Mouse (Mus musculus): Measurements from ENCODE around the gene Npr2. TPM values are rescaled to one million over a fixed set of nuclear protein-coding genes. Genes with fewer than 3 reads are reported as not detected.
A peak's percentile ranks its signal among the peaks of the same experiment; 100 is the strongest.

The Npr2 gene
- polyA plus RNA-seq, 1 experiment, result 0.44 TPM

DNA sequence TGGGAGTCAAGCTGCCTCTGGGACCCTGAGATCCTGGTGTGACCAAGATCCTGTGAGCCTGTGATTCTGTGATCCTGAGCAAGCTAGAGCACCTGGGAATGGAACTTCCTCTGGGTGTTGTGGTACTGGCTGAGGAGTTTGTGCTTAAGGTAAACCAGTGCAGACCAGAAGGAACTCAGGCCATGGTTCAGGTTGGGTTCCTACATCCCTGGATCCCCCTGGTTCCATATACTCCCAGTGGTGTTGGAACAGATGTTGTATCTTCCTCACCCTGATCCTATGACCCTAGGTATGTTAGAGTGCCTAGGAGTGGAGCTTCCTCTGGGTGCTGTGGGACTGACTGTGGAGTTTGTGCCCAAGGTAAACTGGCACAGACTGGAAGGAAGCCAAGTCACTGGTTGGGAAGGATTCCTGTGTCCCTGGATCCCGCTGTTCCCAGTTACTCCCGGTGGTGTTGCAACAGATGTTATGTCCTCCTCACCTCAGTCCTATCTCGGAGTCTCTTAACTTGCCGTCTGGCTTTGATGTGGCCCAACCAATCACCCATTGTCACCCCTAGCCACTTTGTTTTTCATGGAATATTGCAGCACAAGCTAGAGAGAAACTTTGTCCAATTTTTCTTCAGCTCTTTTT, 11.5 kb upstream of the Npr2 start:
- Histone ChIP-seq H3K4me3 (ENCODE audit: insufficient read depth, low read length) (no peak overlapping the region), H3K4me1 (ENCODE audit: control insufficient read depth, insufficient read depth, low read length) (no peaks in the 10 kb centered on the region), H3K27ac (ENCODE audit: insufficient read depth, low read depth, low read length) (no peak overlapping the region)
- TF ChIP-seq POLR2A (IDR thresholded peaks at IDR 0.05; ENCODE audit: borderline replicate concordance, low read depth, low read length), result no peak
- no peak for TF ChIP-seq CTCF (IDR thresholded peaks at IDR 0.05; ENCODE audit: low read depth, low read length)

DNA sequence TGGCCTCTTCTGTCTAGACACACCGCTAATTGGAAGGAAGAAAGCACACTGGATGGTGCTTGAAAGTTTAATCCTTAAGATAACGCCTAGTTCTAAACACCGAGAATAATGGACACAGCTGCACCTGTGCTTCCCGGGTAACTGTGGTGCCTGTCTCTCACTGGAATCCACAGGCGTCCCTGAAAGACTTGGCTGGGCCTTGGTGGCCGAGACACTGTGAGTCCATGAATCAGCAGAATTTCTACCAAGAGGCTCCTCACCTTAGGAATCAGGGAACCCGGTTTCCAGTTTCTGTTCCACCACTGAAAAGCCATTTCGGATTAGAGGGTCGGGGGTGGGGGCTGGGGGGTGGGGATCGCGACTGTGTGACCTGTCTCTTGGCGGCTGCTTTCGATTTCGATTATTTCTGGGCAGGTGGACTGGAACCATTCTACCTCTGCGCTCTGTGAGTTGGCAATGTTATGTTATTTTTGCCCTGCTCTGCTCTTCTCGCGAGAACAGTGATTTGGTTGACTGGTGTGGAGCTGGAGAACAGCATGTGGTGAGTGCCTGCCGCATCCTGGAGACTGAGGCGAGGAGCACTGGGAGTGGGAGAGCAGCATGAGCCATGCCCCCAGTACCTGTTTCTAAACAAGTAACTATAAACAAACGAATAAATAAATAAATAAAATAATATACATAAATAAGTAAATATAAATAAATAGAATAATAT, 2.5 kb upstream of the Npr2 start:
- Histone ChIP-seq H3K4me3 (ENCODE audit: insufficient read depth, low read length) (no peak overlapping the region), H3K4me1 (ENCODE audit: control insufficient read depth, insufficient read depth, low read length) (no peaks in the 10 kb centered on the region), H3K27ac (ENCODE audit: insufficient read depth, low read depth, low read length) (no peak overlapping the region)
- TF ChIP-seq CTCF (IDR thresholded peaks at IDR 0.05; ENCODE audit: low read depth, low read length) (no peak), POLR2A (IDR thresholded peaks at IDR 0.05; ENCODE audit: borderline replicate concordance, low read depth, low read length) (no peak)

DNA sequence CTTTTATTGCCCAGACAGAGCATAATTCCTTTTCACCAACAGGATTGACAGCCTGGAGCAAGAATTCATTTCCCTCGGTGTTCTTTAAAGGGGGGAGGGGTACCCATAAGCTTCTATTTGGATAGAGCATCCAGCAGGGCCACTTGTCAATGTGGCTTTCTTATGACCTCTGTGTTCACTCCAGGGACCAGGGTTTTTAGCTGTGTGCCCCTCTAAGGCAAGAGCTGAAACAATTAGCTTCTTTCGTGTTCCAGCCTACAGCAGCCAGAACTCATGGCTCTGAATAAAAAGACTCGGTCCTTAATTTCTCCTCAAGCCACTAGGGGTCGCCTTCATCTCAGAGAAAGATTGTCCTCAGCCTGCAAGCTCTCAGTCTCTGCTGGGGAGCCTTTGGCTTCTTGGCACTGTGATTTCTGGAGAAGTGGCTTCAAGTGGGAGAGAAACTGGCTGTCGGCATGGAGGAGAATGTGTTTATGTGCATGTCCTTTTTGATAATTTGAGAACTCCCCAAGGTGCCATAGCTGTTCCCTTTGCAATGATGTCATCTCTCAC, 1.6 kb upstream of the Npr2 start:
- no peaks in the 10 kb centered on the region for H3K4me1 ChIP-seq (ENCODE audit: control insufficient read depth, insufficient read depth, low read length)
- TF ChIP-seq CTCF (IDR thresholded peaks at IDR 0.05; ENCODE audit: low read depth, low read length) (peak; percentile 67), POLR2A (IDR thresholded peaks at IDR 0.05; ENCODE audit: borderline replicate concordance, low read depth, low read length) (no peak)
- no peak overlapping the region for H3K4me3 ChIP-seq (ENCODE audit: insufficient read depth, low read length)
- H3K27ac ChIP-seq (ENCODE audit: insufficient read depth, low read depth, low read length), result no peak overlapping the region

DNA sequence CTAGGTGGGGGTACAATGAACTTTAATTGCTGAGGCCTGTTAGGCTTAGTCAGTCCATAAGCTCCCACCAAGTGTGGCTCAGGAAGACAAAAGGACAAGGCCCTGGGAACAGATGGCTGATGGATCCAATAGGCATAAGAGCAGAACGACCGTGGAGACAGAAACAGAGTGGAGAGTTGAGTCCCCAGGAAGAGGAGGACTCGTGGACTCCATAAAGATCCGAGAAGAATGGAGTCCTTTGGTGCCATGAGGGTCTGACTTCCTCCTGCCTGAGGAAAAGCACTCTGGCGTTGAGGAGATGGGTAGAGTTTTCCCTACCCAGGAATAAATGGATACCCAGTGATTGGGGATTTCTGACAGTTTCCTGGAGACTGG, 1.1 kb upstream of the Npr2 start:
- Histone ChIP-seq H3K4me3 (ENCODE audit: insufficient read depth, low read length) (no peak overlapping the region), H3K27ac (ENCODE audit: insufficient read depth, low read depth, low read length) (no peak overlapping the region), H3K4me1 (ENCODE audit: control insufficient read depth, insufficient read depth, low read length) (no peaks in the 10 kb centered on the region)
- no peak for TF ChIP-seq POLR2A (IDR thresholded peaks at IDR 0.05; ENCODE audit: borderline replicate concordance, low read depth, low read length)
- no peak for TF ChIP-seq CTCF (IDR thresholded peaks at IDR 0.05; ENCODE audit: low read depth, low read length)

DNA sequence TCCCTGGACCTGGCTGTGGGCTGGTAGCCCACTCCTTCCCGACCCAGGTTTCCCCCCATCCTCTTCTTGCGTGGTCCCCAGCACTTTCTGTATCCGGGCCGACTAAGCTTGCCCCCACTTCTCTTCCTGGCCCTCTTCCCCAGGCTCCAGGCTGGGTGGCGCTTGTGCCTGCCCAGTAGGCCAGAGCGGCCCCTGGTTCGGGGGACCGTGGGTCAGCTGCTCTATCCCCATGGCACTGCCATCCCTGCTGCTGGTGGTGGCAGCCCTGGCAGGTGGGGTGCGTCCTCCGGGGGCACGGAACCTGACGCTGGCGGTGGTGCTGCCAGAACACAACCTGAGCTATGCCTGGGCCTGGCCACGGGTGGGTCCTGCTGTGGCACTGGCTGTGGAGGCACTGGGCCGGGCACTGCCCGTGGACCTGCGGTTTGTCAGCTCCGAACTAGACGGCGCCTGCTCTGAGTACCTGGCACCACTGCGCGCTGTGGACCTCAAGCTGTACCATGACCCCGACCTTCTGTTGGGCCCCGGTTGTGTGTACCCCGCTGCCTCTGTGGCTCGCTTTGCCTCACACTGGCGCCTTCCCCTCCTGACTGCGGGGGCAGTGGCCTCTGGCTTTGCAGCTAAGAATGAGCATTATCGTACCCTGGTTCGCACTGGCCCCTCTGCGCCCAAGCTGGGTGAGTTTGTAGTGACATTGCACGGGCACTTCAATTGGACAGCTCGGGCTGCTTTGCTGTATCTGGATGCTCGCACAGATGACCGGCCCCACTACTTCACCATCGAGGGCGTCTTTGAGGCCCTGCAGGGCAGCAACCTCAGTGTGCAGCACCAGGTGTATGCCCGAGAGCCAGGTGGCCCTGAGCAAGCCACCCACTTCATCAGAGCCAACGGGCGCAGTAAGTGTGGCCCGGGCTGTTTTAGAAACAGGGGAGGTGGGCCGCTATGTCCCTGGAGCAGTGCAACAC, 503 bp downstream of the Npr2 start:
- no peak overlapping the region for H3K27ac ChIP-seq (ENCODE audit: insufficient read depth, low read depth, low read length)
- H3K4me3 ChIP-seq (ENCODE audit: insufficient read depth, low read length), result no peak overlapping the region
- TF ChIP-seq POLR2A (IDR thresholded peaks at IDR 0.05; ENCODE audit: borderline replicate concordance, low read depth, low read length) (no peak), CTCF (IDR thresholded peaks at IDR 0.05; ENCODE audit: low read depth, low read length) (no peak)
- H3K4me1 ChIP-seq (ENCODE audit: control insufficient read depth, insufficient read depth, low read length), result no peaks in the 10 kb centered on the region

DNA sequence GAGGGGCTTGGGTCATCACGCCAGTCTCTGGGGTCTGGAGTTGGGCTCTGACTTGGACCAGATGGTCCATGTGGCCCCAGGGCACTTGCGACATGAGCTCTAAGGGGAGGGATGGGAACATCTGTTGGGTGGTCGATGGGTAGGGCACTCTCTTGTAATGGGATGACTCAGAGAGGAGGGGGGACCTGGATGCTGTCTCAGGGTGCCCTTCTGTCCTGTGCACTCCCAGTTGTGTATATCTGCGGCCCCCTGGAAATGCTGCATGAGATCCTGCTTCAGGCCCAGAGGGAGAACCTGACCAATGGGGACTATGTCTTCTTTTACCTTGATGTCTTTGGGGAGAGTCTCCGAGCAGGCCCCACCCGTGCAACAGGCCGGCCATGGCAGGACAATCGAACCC, 1.6 kb downstream of the Npr2 start:
- H3K27ac ChIP-seq (ENCODE audit: insufficient read depth, low read depth, low read length), result no peak overlapping the region
- TF ChIP-seq POLR2A (IDR thresholded peaks at IDR 0.05; ENCODE audit: borderline replicate concordance, low read depth, low read length) (no peak), CTCF (IDR thresholded peaks at IDR 0.05; ENCODE audit: low read depth, low read length) (no peak)
- no peaks in the 10 kb centered on the region for H3K4me1 ChIP-seq (ENCODE audit: control insufficient read depth, insufficient read depth, low read length)
- H3K4me3 ChIP-seq (ENCODE audit: insufficient read depth, low read length), result no peak overlapping the region

DNA sequence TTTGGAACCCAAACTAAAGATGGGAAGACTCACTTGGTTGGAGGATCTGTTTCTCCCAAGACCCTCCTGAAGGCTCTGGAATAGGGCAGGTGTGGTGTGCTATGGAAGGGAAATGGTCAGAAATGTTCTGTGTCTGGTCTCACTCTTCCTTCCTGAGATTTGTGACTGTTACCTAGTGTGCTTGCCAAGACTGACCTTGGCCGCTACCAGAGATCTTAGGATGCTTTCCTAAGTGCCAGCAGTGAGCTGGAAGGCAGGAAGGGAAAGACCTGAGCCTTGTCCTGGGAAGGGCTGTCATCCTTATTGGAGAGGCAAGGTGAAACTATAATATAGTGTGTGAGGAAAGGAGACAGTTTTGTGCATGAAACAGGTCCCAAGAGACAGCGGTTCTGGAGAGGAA, 2.0 kb downstream of the Npr2 start:
- Histone ChIP-seq H3K4me1 (ENCODE audit: control insufficient read depth, insufficient read depth, low read length) (no peaks in the 10 kb centered on the region), H3K27ac (ENCODE audit: insufficient read depth, low read depth, low read length) (no peak overlapping the region), H3K4me3 (ENCODE audit: insufficient read depth, low read length) (no peak overlapping the region)
- no peak for TF ChIP-seq CTCF (IDR thresholded peaks at IDR 0.05; ENCODE audit: low read depth, low read length)
- no peak for TF ChIP-seq POLR2A (IDR thresholded peaks at IDR 0.05; ENCODE audit: borderline replicate concordance, low read depth, low read length)

DNA sequence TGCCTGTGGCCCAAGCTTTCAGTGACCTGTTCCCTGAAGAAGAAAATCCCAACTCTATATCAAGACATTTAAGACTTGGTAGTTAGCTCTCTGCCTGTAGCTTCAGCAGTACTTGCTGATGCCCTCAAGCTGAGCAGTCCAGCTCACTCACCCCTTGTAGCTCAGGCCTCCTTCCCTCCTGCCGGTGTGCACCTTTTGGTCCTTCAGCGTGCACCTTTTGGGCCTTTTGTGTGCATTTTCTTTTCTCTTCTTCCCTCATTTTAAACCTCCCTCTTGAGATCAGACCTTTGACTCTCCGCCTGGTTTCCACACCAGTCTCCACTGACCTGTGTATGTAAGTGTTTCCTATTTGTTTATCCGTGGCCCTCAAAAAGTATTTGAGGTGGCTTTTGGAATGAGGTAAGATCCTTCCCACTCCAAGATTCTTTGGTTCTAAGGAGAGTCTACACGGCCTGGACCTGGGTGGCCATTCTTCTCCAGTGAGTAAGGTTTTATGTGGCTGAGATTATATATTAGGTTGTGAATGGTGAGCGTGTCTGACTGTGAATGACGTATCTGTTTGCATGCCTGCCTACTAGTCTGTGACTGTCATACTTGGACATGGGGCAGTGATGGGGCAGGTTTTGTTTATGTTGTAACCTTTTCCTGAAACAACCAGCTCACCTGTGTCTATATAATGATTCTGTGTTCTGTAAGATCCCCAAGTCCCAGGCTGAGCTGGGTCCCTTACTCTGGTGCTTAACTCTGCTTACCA, 3.1 kb downstream of the Npr2 start:
- Histone ChIP-seq H3K4me1 (ENCODE audit: control insufficient read depth, insufficient read depth, low read length) (no peaks in the 10 kb centered on the region), H3K27ac (ENCODE audit: insufficient read depth, low read depth, low read length) (no peak overlapping the region), H3K4me3 (ENCODE audit: insufficient read depth, low read length) (no peak overlapping the region)
- TF ChIP-seq CTCF (IDR thresholded peaks at IDR 0.05; ENCODE audit: low read depth, low read length), result no peak

DNA sequence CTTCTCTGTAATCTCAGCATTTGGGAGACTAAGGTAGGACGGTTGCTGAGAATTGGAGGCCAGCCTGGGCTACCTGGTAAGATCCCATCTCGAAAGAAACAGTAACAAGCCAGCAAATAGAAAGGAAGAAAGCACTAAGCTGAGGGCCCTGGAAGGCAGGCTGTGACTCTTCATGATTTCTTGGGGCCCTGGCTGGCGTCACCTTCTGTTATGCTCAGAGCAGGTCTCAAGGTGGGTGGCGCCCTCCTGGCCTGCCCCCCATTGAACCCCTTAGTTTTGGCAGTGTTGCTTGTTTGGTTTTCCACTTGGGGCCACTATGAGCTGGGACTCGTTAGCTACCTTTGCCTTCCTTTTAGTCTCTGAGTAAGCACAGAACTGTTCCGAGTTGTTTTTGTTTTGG, 5.0 kb downstream of the Npr2 start:
- H3K4me1 ChIP-seq (ENCODE audit: control insufficient read depth, insufficient read depth, low read length), result no peaks in the 10 kb centered on the region
- TF ChIP-seq CTCF (IDR thresholded peaks at IDR 0.05; ENCODE audit: low read depth, low read length) (no peak), POLR2A (IDR thresholded peaks at IDR 0.05; ENCODE audit: borderline replicate concordance, low read depth, low read length) (no peak)
- no peak overlapping the region for H3K4me3 ChIP-seq (ENCODE audit: insufficient read depth, low read length)
- no peak overlapping the region for H3K27ac ChIP-seq (ENCODE audit: insufficient read depth, low read depth, low read length)

Data from bone marrow macrophage, adult 2 months (primary cell).